Mouse (Mus musculus): ENCODE data around the gene Tspan5. TPM values are rescaled to one million over a fixed set of nuclear protein-coding genes. Genes with fewer than 3 reads are reported as not detected.

Gene Tspan5
- polyA plus RNA-seq, 2 experiments, result 2.0 to 2.9 TPM

DNA sequence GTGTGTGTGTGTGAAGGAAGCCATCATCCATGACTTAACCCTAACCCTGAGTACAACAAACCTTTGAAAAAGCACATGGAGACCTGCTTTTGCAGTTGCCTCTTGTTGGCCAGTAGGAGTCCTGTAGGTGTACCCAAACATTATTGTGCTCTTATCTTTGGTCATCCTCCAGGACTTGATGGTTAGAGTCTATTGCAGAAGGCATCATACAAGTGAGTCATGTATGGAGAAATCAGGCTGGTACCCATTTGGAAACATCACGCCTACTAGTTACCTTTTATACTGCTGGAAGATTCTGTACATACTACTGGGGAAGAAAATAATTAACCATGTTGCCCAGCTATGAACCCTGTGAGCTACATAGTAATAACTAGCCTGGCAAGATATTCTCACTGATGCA lies 103.8 kb downstream of the Tspan5 start:
- no peaks in the 10 kb centered on the region for H3K9me3 ChIP-seq (ENCODE audit: control insufficient read depth, low read length)
- H3K27me3 ChIP-seq (ENCODE audit: control insufficient read depth, insufficient read depth, low read length), result no peaks in the 10 kb centered on the region
- no peak for TF ChIP-seq CTCF (IDR thresholded peaks at IDR 0.05; ENCODE audit: low read depth)
- no peak for TF ChIP-seq EP300 (IDR thresholded peaks at IDR 0.05; ENCODE audit: low read depth)
- H3K27ac ChIP-seq, result no peak overlapping the region
- H3K4me1 ChIP-seq (replicated peaks; ENCODE audit: control insufficient read depth in 2 of 2, insufficient read depth in 2 of 2, low read length in 1 of 2), result no peaks in the 10 kb centered on the region
- no peak overlapping the region for H3K4me3 ChIP-seq (ENCODE audit: insufficient read depth in 1 of 2, low read depth in 2 of 2, low read length in 2 of 2)
- no peak overlapping the region for H3K4me2 ChIP-seq (ENCODE audit: low read depth)
- WGBS (ENCODE audit: insufficient replicate concordance), result 79% methylated on average over 1 of the region's 1 CpGs
- no peak for DNase-seq (ENCODE audit: low read depth in 3 of 3, low spot score in 3 of 3)
- ATAC-seq (ENCODE audit: insufficient read depth), result no peak
- no peaks in the 10 kb centered on the region for H3K36me3 ChIP-seq (replicated peaks; ENCODE audit: control insufficient read depth, insufficient read depth, low read depth)
- no peak overlapping the region for H3K9ac ChIP-seq (replicated peaks)

DNA sequence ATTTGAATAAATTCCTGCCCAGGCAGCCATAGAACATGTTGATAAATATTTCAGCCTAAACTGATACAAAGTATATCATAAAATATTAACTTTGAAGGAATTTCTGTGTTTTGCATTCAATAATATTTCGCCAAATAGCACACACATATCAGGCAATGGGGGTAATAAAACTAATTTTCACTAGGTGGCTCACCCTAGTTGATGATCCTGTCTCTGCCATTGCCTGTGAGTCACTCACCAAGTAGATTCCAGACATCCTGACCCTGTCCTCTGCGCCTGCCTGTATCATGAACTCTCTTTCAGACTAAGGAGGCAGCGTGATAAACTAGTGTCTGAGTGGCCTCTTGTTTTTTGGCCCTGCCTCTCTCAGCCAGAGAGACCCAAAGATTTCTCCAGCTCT lies 105.8 kb downstream of the Tspan5 start:
- DNase-seq (ENCODE audit: low read depth in 3 of 3, low spot score in 3 of 3) (no peak), ATAC-seq (ENCODE audit: insufficient read depth) (no peak)
- no peak overlapping the region for H3K9ac ChIP-seq (replicated peaks)
- H3K27me3 ChIP-seq (ENCODE audit: control insufficient read depth, insufficient read depth, low read length), result no peaks in the 10 kb centered on the region
- H3K4me3 ChIP-seq (ENCODE audit: insufficient read depth in 1 of 2, low read depth in 2 of 2, low read length in 2 of 2), result no peak overlapping the region
- TF ChIP-seq EP300 (IDR thresholded peaks at IDR 0.05; ENCODE audit: low read depth) (no peak), CTCF (IDR thresholded peaks at IDR 0.05; ENCODE audit: low read depth) (no peak)
- no peaks in the 10 kb centered on the region for H3K4me1 ChIP-seq (replicated peaks; ENCODE audit: control insufficient read depth in 2 of 2, insufficient read depth in 2 of 2, low read length in 1 of 2)
- H3K27ac ChIP-seq, result no peak overlapping the region
- H3K4me2 ChIP-seq (ENCODE audit: low read depth), result no peak overlapping the region
- 74% methylated on average over 3 of the region's 3 CpGs for WGBS (ENCODE audit: insufficient replicate concordance)
- no peaks in the 10 kb centered on the region for H3K36me3 ChIP-seq (replicated peaks; ENCODE audit: control insufficient read depth, insufficient read depth, low read depth)
- no peaks in the 10 kb centered on the region for H3K9me3 ChIP-seq (ENCODE audit: control insufficient read depth, low read length)

DNA sequence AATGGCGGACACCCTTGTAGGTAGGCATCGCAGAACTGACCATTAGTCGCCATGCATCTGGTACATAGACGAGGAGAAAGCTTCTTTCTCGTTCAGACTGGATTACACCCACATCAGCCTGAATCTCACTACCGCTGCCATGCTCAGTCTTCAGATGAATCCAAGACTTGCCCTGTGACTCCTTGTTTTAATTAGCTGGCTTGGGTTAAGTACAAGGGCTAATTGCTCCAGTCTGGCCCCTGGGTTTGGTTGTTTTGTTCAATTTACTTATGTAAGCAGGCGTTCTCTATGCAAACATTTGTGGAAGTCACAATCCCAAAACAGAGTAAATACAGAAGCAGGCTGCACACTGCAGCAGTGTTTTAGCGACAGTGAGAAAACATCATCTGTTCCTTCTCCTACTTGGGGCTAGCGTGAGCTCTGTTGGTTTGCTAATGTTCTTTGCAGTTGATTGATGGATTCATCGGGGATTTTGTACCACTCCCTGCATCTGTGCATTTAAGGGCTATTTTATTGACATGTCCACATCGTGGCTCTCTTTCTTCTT lies 107.8 kb downstream of the Tspan5 start:
- WGBS (ENCODE audit: insufficient replicate concordance), result 68% methylated on average over 11 of the region's 11 CpGs
- TF ChIP-seq EP300 (IDR thresholded peaks at IDR 0.05; ENCODE audit: low read depth), result no peak
- no peak for TF ChIP-seq CTCF (IDR thresholded peaks at IDR 0.05; ENCODE audit: low read depth)

GRCm38 (mm10) chr3:138851876-138852275 lies 109.9 kb downstream of the Tspan5 start:
- no peaks in the 10 kb centered on the region for H3K4me1 ChIP-seq (replicated peaks; ENCODE audit: control insufficient read depth in 2 of 2, insufficient read depth in 2 of 2, low read length in 1 of 2)
- no peaks in the 10 kb centered on the region for H3K36me3 ChIP-seq (replicated peaks; ENCODE audit: control insufficient read depth, insufficient read depth, low read depth)
- ATAC-seq (ENCODE audit: insufficient read depth) (no peak), DNase-seq (ENCODE audit: low read depth in 3 of 3, low spot score in 3 of 3) (no peak)
- H3K27me3 ChIP-seq (ENCODE audit: control insufficient read depth, insufficient read depth, low read length), result no peaks in the 10 kb centered on the region
- no peak overlapping the region for H3K27ac ChIP-seq
- no peak overlapping the region for H3K9ac ChIP-seq (replicated peaks)
- TF ChIP-seq EP300 (IDR thresholded peaks at IDR 0.05; ENCODE audit: low read depth) (no peak), CTCF (IDR thresholded peaks at IDR 0.05; ENCODE audit: low read depth) (no peak)
- H3K4me3 ChIP-seq (ENCODE audit: insufficient read depth in 1 of 2, low read depth in 2 of 2, low read length in 2 of 2), result no peak overlapping the region
- no peaks in the 10 kb centered on the region for H3K9me3 ChIP-seq (ENCODE audit: control insufficient read depth, low read length)
- 77% methylated on average over 8 of the region's 8 CpGs for WGBS (ENCODE audit: insufficient replicate concordance)
- H3K4me2 ChIP-seq (ENCODE audit: low read depth), result no peak overlapping the region

More for the DNA sequence above, 107.8 kb downstream of the Tspan5 start:
- Histone ChIP-seq H3K4me1 (replicated peaks; ENCODE audit: control insufficient read depth in 2 of 2, insufficient read depth in 2 of 2, low read length in 1 of 2) (no peaks in the 10 kb centered on the region), H3K27me3 (ENCODE audit: control insufficient read depth, insufficient read depth, low read length) (no peaks in the 10 kb centered on the region), H3K9me3 (ENCODE audit: control insufficient read depth, low read length) (no peaks in the 10 kb centered on the region), H3K36me3 (replicated peaks; ENCODE audit: control insufficient read depth, insufficient read depth, low read depth) (no peaks in the 10 kb centered on the region), H3K4me3 (ENCODE audit: insufficient read depth in 1 of 2, low read depth in 2 of 2, low read length in 2 of 2) (no peak overlapping the region), H3K9ac (replicated peaks) (no peak overlapping the region), H3K4me2 (ENCODE audit: low read depth) (no peak overlapping the region), H3K27ac (no peak overlapping the region)
- no peak for DNase-seq (ENCODE audit: low read depth in 3 of 3, low spot score in 3 of 3)
- ATAC-seq (ENCODE audit: insufficient read depth), result no peak

DNA sequence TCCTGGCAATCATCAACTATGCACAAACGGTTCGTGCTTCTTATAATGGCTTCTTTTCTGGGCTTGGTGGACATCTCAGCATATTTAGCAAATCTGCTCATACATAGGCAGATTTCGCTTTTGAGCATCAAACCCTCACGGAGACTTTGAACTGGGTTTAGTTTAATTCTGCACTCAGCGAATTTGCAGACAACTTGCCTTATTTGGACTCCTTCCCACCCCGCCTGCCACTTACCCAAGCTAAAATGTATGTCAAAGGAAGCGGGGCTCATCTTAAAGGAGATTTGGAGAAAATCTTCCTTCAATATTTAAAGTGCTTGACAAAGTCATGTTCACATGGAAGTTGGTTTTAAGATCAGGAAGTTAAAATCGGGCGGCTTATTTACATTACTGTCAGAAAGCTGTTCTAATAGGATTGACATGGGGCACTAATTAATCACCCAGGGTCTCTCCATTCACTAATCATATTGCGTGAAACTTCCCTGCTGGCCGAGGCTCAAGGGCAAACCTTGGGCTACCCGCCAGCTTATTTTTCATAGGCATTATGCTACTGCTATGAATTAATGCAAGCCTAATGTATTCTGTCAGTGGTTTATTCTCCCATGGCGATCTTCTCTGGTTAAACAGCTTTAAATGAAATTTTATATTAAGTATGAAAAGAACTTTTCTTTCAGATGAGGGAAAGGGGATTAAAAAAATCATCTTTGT lies 111.1 kb downstream of the Tspan5 start:
- 60% methylated on average over 13 of the region's 13 CpGs for WGBS (ENCODE audit: insufficient replicate concordance)
- no peak overlapping the region for H3K4me2 ChIP-seq (ENCODE audit: low read depth)
- TF ChIP-seq CTCF (IDR thresholded peaks at IDR 0.05; ENCODE audit: low read depth) (no peak), EP300 (IDR thresholded peaks at IDR 0.05; ENCODE audit: low read depth) (no peak)

More for the DNA sequence above, 111.1 kb downstream of the Tspan5 start:
- Histone ChIP-seq H3K4me1 (replicated peaks; ENCODE audit: control insufficient read depth in 2 of 2, insufficient read depth in 2 of 2, low read length in 1 of 2) (no peaks in the 10 kb centered on the region), H3K27ac (no peak overlapping the region), H3K27me3 (ENCODE audit: control insufficient read depth, insufficient read depth, low read length) (no peaks in the 10 kb centered on the region), H3K9ac (replicated peaks) (no peak overlapping the region), H3K36me3 (replicated peaks; ENCODE audit: control insufficient read depth, insufficient read depth, low read depth) (no peaks in the 10 kb centered on the region), H3K9me3 (ENCODE audit: control insufficient read depth, low read length) (no peaks in the 10 kb centered on the region), H3K4me3 (ENCODE audit: insufficient read depth in 1 of 2, low read depth in 2 of 2, low read length in 2 of 2) (no peak overlapping the region)
- no peak for DNase-seq (ENCODE audit: low read depth in 3 of 3, low spot score in 3 of 3)
- no peak for ATAC-seq (ENCODE audit: insufficient read depth)

Data from liver, embryonic 14.5 days (tissue).